Mouse (Mus musculus) hindbrain, embryonic 16.5 days (tissue): Measurements from ENCODE around the gene Hcn1. TPM values are rescaled to one million over a fixed set of nuclear protein-coding genes. Genes with fewer than 3 reads are reported as not detected.

Experiments
- ATAC-seq: fragments of 200-750 bp; cut with Nextera tagmentation; 2 replicates; pipeline ENCODE4 v1.8.0; 2017; ENCODE audit warnings: moderate TSS enrichment, moderate library complexity
- H3K27ac ChIP-seq: fragments of 300-500 bp; sonication (generic); 2 replicates; pipeline ENCODE4 v1.5.1; 2014; ENCODE audit warnings: low read depth, mild to moderate bottlenecking, control low read depth, low read length, moderate library complexity
- H3K27me3 ChIP-seq: fragments of 300-500 bp; sonication (generic); replicated peaks from 2 replicates; pipeline ENCODE4 v1.6.1; 2014; ENCODE audit warnings: low read length; ENCODE audit not compliant: control insufficient read depth, insufficient read depth
- H3K36me3 ChIP-seq: fragments of 300-500 bp; sonication (generic); 2 replicates; pipeline ENCODE4 v1.6.1; 2014; ENCODE audit warnings: mild to moderate bottlenecking, low read length, moderate library complexity, mixed read lengths; ENCODE audit not compliant: control insufficient read depth, insufficient read depth
- H3K4me1 ChIP-seq: fragments of 300-500 bp; sonication (generic); 2 replicates; pipeline ENCODE4 v1.6.1; 2014; ENCODE audit warnings: low read depth, low read length; ENCODE audit not compliant: control insufficient read depth, insufficient read depth
- H3K4me2 ChIP-seq: fragments of 300-500 bp; sonication (generic); 2 replicates; pipeline ENCODE4 v1.6.1; 2014; ENCODE audit warnings: mild to moderate bottlenecking, low read length, control low read depth, moderate library complexity
- H3K4me3 ChIP-seq: fragments of 300-500 bp; sonication (generic); 2 replicates; pipeline ENCODE4 v1.5.1; 2014; ENCODE audit warnings: mild to moderate bottlenecking, low read length, control low read depth, moderate library complexity
- H3K9ac ChIP-seq: fragments of 300-500 bp; sonication (generic); 2 replicates; pipeline ENCODE4 v1.6.1; 2014; ENCODE audit warnings: low read depth, mild to moderate bottlenecking, control low read depth, low read length, moderate library complexity
- H3K9me3 ChIP-seq: fragments of 300-500 bp; sonication (generic); 2 replicates; pipeline ENCODE4 v1.6.1; 2014; ENCODE audit warnings: mild to moderate bottlenecking, low read length, moderate library complexity; ENCODE audit not compliant: control insufficient read depth
- WGBS: fragments of 180-500 bp; shearing (Covaris S2); extraction: QIAGEN DNeasy Blood & Tissue Kit; methylation state at CpG from one replicate; pipeline ENCODE4 v1.1.7; 2014; 5-methylcytosine and 5-hydroxymethylcytosine counted together
- polyA plus RNA-seq: library from polyadenylated mRNA; unstranded; fragments of >200 nt; fragmentation: Nextera tagmentation; extraction: Ambion mirVana; gene quantifications from 2 replicates; pipeline ENCODE4 v1.2.1, GENCODE M21; 2015

Hcn1 gene
- 1.1 and 1.6 TPM in 2 replicates for polyA plus RNA-seq

DNA sequence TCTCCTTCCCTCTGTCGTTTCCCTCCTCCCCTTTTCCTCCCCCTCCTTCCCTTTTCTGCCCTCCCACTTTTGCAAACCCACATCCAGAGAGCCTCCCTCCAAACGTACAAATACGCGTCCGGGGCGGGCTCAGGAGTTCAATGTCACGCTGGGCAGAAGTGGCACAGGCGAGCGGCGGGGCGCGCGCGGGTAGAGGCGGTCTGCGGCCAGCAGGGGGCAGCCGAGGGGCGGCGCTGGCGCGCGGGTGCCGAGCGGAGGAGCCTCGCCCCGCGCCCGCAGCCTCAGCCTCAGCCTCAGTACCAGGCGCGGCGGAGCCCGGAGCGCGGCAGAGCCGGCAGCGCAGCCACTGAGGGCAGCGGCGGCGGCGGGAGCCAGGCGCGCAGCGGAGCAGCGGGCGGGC lies at the start of gene Hcn1:
Gene Hcn1 (plus strand): TSS at position 140 of the 400 bp plus-strand sequence.
- ATAC-seq, result peak; percentile 98
- peak within 1 kb of the TSS; percentile 79 for H3K4me2 ChIP-seq
- H3K9me3 ChIP-seq, result no peaks in the 10 kb centered on the region
- peak within 1 kb of the TSS; percentile 85 for H3K9ac ChIP-seq
- WGBS, result under 1% methylated on average over 33 of the region's 45 CpGs
- H3K4me1 ChIP-seq, result peaks cover 9% of the 10 kb centered on the region
- H3K27me3 ChIP-seq, result no peaks in the 10 kb centered on the region; the same call in 1 of the 2 replicates
- H3K4me3 ChIP-seq, result peak within 1 kb of the TSS; percentile 87
- H3K27ac ChIP-seq, result peak within 1 kb of the TSS; percentile 73
- no peaks in the 10 kb centered on the region for H3K36me3 ChIP-seq

DNA sequence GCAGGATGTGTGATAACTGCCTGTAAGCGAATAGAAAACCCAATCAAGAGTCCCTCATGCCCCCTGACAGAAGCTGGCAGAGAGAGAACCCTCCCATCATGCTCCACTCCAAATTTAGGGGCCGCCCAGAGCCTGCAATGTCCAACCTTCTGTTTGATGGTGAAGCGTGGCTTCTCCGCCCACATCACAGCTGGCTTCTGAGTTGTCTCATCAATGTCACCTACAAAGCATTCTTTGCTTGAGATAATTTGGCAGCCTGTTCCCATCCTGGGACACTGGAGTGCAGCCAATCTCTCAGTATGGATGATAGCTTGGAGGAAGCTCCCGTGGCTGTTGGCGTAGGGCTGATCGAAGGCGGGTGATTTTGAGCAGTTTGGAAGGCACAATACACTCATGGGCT lies 34.9 kb upstream of the Hcn1 start:
- H3K36me3 ChIP-seq, result no peaks in the 10 kb centered on the region
- ATAC-seq, result peak; percentile 90
- no peak overlapping the region for H3K9ac ChIP-seq
- no peaks in the 10 kb centered on the region for H3K4me1 ChIP-seq
- H3K9me3 ChIP-seq, result no peaks in the 10 kb centered on the region
- 72% methylated on average over 8 of the region's 8 CpGs for WGBS
- no peaks in the 10 kb centered on the region for H3K27me3 ChIP-seq
- no peak overlapping the region for H3K4me2 ChIP-seq
- H3K27ac ChIP-seq, result no peak overlapping the region
- H3K4me3 ChIP-seq, result no peak overlapping the region

DNA sequence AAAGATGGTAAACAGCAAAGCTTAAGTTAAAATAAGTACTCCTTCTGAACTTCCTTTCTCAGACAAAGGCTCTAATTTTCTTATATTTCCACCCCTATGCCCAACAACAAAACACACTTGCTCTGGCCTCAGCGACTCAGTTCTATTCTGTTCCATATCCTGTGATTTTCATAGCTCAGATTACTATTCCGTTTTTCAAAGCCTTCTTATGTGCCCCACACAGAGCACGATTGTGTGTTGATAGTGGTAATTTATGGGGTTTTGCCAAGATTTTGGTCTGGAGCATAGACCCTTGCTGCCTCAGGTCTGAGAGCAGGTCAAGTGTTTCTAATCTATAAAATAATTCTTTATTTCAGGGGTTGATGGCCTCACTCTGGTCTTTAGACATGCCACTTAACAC lies 30.4 kb upstream of the Hcn1 start:
- no peaks in the 10 kb centered on the region for H3K36me3 ChIP-seq
- no peak for ATAC-seq
- H3K4me2 ChIP-seq, result no peak overlapping the region
- WGBS, result 36% methylated on average over 3 of the region's 3 CpGs
- peaks cover 2% of the 10 kb centered on the region; the same call in 1 of the 2 replicates for H3K9me3 ChIP-seq
- no peak overlapping the region for H3K4me3 ChIP-seq
- no peaks in the 10 kb centered on the region for H3K27me3 ChIP-seq
- no peaks in the 10 kb centered on the region for H3K4me1 ChIP-seq
- no peak overlapping the region for H3K9ac ChIP-seq
- H3K27ac ChIP-seq, result no peak overlapping the region

DNA sequence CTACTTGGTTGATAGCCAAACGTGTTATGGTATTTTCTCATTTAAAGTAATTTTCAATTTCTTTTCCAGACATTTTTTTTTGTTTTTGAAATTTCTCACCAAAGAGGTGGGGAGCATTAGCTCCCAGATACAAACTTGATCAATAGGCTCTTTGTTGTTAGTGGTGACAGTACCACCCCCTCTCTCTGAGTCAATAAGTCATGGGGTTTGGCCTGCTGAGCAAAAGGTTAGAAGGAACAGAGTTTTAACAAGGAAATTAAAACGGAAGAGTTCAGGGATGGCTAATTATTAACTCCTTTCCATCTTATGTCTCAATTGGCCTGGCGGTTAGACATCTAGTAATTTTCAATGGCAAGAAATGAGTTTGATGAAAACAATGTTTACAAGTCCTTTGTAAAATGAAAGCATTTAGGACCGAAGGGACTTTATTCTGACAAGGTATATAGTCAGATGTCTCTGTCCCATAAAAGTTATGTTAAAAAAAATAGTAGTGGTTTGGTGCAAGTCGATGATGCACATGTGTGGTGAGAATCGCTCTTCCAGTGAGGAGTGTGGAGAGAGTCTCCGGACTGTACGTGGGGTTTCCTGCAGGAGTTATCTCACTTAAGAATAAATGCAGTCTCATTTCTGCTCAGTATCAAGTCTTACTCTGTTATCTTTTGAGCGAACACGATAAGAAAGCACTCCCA lies 7.5 kb upstream of the Hcn1 start:
- Histone ChIP-seq H3K4me3 (no peak overlapping the region), H3K9me3 (no peaks in the 10 kb centered on the region), H3K27me3 (no peaks in the 10 kb centered on the region), H3K4me2 (no peak overlapping the region), H3K9ac (no peak overlapping the region), H3K4me1 (no peaks in the 10 kb centered on the region), H3K36me3 (no peaks in the 10 kb centered on the region), H3K27ac (no peak overlapping the region)
- no peak for ATAC-seq
- 49% methylated on average over 10 of the region's 10 CpGs for WGBS

DNA sequence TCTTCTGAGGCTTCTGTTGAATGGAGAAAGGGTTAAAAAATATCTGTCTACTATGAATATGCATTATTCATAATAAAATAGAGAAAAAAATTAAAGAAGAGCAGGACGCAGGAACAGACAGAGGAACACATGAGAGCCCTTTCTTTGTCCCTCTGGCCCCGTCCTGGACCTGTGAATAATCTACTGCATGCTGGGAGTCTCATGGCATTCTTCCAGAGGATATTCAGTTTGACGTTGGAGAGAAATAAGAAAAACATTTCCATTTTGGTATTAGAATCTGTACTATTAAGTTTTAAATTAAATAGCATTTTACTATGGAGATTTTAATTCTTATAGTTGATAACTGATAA lies 7.0 kb upstream of the Hcn1 start:
- no peak for ATAC-seq
- Histone ChIP-seq H3K9me3 (no peaks in the 10 kb centered on the region), H3K36me3 (no peaks in the 10 kb centered on the region), H3K27me3 (no peaks in the 10 kb centered on the region), H3K27ac (no peak overlapping the region), H3K4me1 (no peaks in the 10 kb centered on the region), H3K4me3 (no peak overlapping the region), H3K4me2 (no peak overlapping the region), H3K9ac (no peak overlapping the region)
- 14% methylated on average over 3 of the region's 3 CpGs for WGBS

DNA sequence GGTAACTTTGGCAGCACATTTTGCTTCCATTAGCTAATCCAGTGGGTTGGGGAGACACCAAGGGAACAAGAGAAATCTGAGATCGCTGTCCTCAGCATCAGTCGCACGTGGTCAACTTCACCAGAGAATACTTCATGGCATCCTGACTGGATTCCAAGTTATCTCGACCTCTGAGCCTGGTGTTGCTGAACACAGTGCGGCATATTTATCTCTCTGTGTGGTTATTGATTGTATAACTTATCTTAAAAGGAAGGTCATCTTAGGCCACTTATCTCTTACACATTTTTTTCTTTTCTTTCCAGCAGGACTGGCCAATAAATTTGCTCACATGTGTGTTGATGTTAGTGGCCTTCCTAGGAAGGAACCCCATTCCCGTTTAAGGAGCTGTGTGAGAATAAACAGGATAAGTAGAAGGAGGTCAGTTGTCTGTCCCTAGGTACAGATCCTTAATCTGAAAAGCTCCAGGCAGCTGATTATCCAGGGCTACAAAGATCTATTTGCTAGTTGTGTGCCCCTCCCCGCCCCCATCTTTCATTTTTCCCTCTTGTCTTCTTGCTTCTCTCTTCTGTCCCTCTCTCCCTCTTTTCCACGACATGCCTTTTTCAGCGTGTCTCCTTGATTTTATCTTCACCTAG lies 672 bp upstream of the Hcn1 start:
- no peaks in the 10 kb centered on the region; the same call in 1 of the 2 replicates for H3K27me3 ChIP-seq
- H3K9me3 ChIP-seq, result no peaks in the 10 kb centered on the region
- WGBS, result 57% methylated on average over 9 of the region's 9 CpGs
- no peak overlapping the region for H3K27ac ChIP-seq
- H3K4me2 ChIP-seq, result peak overlapping the region; percentile 79
- H3K9ac ChIP-seq, result no peak overlapping the region
- peaks cover 9% of the 10 kb centered on the region for H3K4me1 ChIP-seq
- H3K36me3 ChIP-seq, result no peaks in the 10 kb centered on the region
- no peak for ATAC-seq
- H3K4me3 ChIP-seq, result no peak overlapping the region

DNA sequence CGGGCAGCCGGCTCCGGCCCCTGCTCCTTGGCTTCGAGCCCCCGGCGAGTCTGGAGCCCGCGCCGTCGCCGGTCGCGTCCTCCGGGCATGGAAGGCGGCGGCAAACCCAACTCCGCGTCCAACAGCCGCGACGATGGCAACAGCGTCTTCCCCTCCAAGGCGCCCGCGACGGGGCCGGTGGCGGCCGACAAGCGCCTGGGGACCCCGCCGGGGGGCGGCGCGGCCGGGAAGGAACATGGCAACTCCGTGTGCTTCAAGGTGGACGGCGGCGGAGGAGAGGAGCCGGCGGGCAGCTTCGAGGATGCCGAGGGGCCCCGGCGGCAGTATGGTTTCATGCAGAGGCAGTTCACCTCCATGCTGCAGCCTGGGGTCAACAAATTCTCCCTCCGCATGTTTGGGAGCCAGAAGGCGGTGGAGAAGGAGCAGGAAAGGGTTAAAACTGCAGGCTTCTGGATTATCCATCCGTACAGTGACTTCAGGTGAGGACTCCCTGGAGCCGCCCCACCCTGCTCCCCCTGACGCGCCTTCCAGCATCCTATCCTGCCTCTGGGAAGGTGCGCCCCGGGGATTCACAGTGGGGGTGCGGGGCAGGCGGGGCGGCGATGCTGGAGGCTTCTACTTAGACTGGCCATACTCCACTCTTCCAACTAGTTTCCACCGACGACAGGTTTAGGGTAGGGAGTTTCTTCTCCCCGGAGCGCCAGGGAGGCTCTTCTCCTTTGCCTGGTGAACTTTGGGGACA lies 668 bp downstream of the Hcn1 start:
- Histone ChIP-seq H3K4me3 (peak overlapping the region; percentile 87), H3K4me1 (peaks cover 9% of the 10 kb centered on the region), H3K27ac (peak overlapping the region; percentile 73), H3K9me3 (no peaks in the 10 kb centered on the region), H3K36me3 (no peaks in the 10 kb centered on the region), H3K27me3 (no peaks in the 10 kb centered on the region; the same call in 1 of the 2 replicates), H3K9ac (peak overlapping the region; percentile 85), H3K4me2 (peak overlapping the region; percentile 79)
- WGBS, result under 1% methylated on average over 46 of the region's 62 CpGs
- peak; percentile 81 for ATAC-seq

DNA sequence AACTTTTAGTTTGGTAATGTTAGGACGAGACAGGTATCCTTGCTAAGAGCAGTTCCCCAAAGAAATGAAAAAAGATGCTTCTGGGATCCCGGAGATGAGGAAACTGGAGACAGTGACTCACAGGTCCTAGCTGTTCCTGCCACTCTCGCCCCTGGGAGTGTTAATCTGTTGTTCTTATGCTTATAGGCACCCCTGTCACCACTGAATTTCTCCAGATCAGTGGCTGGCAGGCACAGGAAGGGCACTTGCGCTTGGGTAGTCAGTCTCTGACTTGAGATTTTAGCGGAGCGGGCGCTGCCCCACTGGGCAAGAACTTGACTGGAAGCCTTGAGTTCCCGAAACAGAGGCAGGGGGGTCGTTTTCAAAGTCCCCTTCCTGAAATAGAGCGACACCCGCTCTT lies 1.3 kb downstream of the Hcn1 start:
- Histone ChIP-seq H3K36me3 (no peaks in the 10 kb centered on the region), H3K9me3 (no peaks in the 10 kb centered on the region), H3K4me1 (peaks cover 9% of the 10 kb centered on the region), H3K4me2 (peak overlapping the region; percentile 79), H3K27ac (no peak overlapping the region), H3K27me3 (no peaks in the 10 kb centered on the region; the same call in 1 of the 2 replicates), H3K4me3 (peak overlapping the region; percentile 87), H3K9ac (peak overlapping the region; percentile 85)
- WGBS, result 8% methylated on average over 11 of the region's 11 CpGs
- no peak for ATAC-seq

DNA sequence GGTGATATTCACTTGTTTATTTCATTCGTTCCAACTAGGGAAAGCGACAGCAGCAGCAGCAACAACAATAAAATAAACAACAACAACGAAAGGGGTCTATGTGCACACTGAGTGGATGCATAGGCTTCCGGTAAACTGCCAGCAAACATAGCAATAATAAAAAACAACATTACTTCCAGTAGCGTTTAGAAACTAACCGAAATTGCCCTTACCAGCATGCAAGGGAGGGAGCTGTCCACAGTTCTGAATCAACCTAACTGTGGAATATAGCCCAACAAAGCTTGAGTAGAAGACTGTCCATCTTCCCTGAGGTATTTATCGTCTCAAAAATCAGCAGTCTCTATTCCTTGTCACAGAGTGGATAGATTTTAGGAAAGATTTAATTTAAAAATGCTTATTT lies 2.0 kb downstream of the Hcn1 start:
- peak overlapping the region; percentile 79 for H3K4me2 ChIP-seq
- ATAC-seq, result no peak
- H3K36me3 ChIP-seq, result no peaks in the 10 kb centered on the region
- H3K27me3 ChIP-seq, result no peaks in the 10 kb centered on the region; the same call in 1 of the 2 replicates
- WGBS, result 31% methylated on average over 7 of the region's 7 CpGs
- H3K4me1 ChIP-seq, result peaks cover 9% of the 10 kb centered on the region
- H3K9ac ChIP-seq, result peak overlapping the region; percentile 85
- H3K27ac ChIP-seq, result no peak overlapping the region
- H3K4me3 ChIP-seq, result peak overlapping the region; percentile 87
- H3K9me3 ChIP-seq, result no peaks in the 10 kb centered on the region
